Mouse (Mus musculus) MEL (cell line): Measurements from ENCODE around the gene Casp4. TPM values are rescaled to one million over a fixed set of nuclear protein-coding genes. Genes with fewer than 3 reads are reported as not detected.
A peak's percentile ranks its signal among the peaks of the same experiment; 100 is the strongest.

Experiments used
- DNase-seq: peaks from one replicate; pipeline ENCODE4 v3.0.0; 2011; ENCODE audit warnings: low read depth, low spot score
- H3K27ac ChIP-seq: 2 replicates; pipeline ENCODE4 v1.5.1; 2012; ENCODE audit warnings: low read depth, mild to moderate bottlenecking, control low read depth, low read length, moderate library complexity; ENCODE audit not compliant: control insufficient read depth
- H3K27me3 ChIP-seq, 2 experiments: fragments of 150-350 bp in 1 of 2; sonication (generic) in 1 of 2; 2 replicates each; pipeline ENCODE4 v1.6.1; 2012; ENCODE audit warnings: low read length in 2 of 2, mild to moderate bottlenecking in 2 of 2, improper control_type of control experiment in 1 of 2, moderate library complexity in 1 of 2; ENCODE audit not compliant: insufficient read depth in 2 of 2, control insufficient read depth in 1 of 2
- H3K36me3 ChIP-seq, 2 experiments: 2 replicates each; pipeline ENCODE4 v1.6.1; 2012 to 2014; ENCODE audit warnings: low read length in 2 of 2, improper control_type of control experiment in 1 of 2, inconsistent platforms in 1 of 2, mild to moderate bottlenecking in 1 of 2; ENCODE audit not compliant: insufficient read depth in 2 of 2, control insufficient read depth in 1 of 2
- H3K4me1 ChIP-seq, 2 experiments: fragments of 150-350 bp in 1 of 2; sonication (generic) in 1 of 2; 2 replicates each; pipeline ENCODE4 v1.6.1; 2012; ENCODE audit warnings: low read length in 2 of 2, improper control_type of control experiment in 1 of 2, mild to moderate bottlenecking in 1 of 2; ENCODE audit not compliant: insufficient read depth in 2 of 2, control insufficient read depth in 1 of 2
- H3K4me3 ChIP-seq, 2 experiments: fragments of 150-350 bp in 1 of 2; sonication (generic) in 1 of 2; 2 replicates each; pipeline ENCODE4 v1.5.1; 2012; ENCODE audit warnings: low read depth in 2 of 2, low read length in 2 of 2, mild to moderate bottlenecking in 2 of 2, moderate library complexity in 2 of 2, control low read depth in 1 of 2, improper control_type of control experiment in 1 of 2; ENCODE audit not compliant: control insufficient read depth in 1 of 2, insufficient read depth in 1 of 2
- H3K79me2 ChIP-seq: 2 replicates; pipeline ENCODE4 v1.6.1; 2012; ENCODE audit warnings: mild to moderate bottlenecking, low read length, moderate library complexity; ENCODE audit not compliant: control insufficient read depth, poor library complexity, insufficient read depth
- H3K9ac ChIP-seq: 2 replicates; pipeline ENCODE4 v1.6.1; 2012; ENCODE audit warnings: low read depth, mild to moderate bottlenecking, control low read depth, low read length, moderate library complexity; ENCODE audit not compliant: control insufficient read depth, poor library complexity, severe bottlenecking
- H3K9me3 ChIP-seq: fragments of 150-350 bp; sonication (generic); replicated peaks from 2 replicates; pipeline ENCODE4 v1.6.1; 2012; ENCODE audit warnings: mild to moderate bottlenecking, low read length, improper control_type of control experiment, moderate library complexity; ENCODE audit not compliant: insufficient read depth
- CHD1 ChIP-seq: IDR thresholded peaks from 2 replicates; pipeline ENCODE4 v1.6.1; 2012; ENCODE audit warnings: low read depth, mild to moderate bottlenecking, inconsistent platforms, low read length, improper control_type of control experiment
- ELF1 ChIP-seq: IDR thresholded peaks from 2 replicates; pipeline ENCODE4 v1.6.1; 2014; ENCODE audit warnings: low read depth, mild to moderate bottlenecking, inconsistent platforms, low read length, improper control_type of control experiment, moderate library complexity
- EP300 ChIP-seq, 2 experiments: IDR thresholded peaks; 2 replicates each; pipeline ENCODE4 v1.6.1; 2011; ENCODE audit warnings: improper control_type of control experiment in 2 of 2, low read length in 2 of 2, low read depth in 1 of 2, mild to moderate bottlenecking in 1 of 2
- GATA1 ChIP-seq: IDR thresholded peaks from 2 replicates; pipeline ENCODE4 v1.6.1; 2011; ENCODE audit warnings: low read depth, low read length, improper control_type of control experiment
- HCFC1 ChIP-seq: IDR thresholded peaks from 2 replicates; pipeline ENCODE4 v1.6.1; 2012; ENCODE audit warnings: low read depth, mild to moderate bottlenecking, inconsistent platforms, low read length, improper control_type of control experiment, moderate library complexity
- JUND ChIP-seq: IDR thresholded peaks from 2 replicates; pipeline ENCODE4 v1.6.1; 2011; ENCODE audit warnings: low read depth, mild to moderate bottlenecking, improper control_type of control experiment, low read length
- MAFK ChIP-seq: IDR thresholded peaks from 2 replicates; pipeline ENCODE4 v1.6.1; 2011; ENCODE audit warnings: low read depth, mild to moderate bottlenecking, low read length, improper control_type of control experiment, borderline replicate concordance
- MEF2A ChIP-seq: IDR thresholded peaks from 2 replicates; pipeline ENCODE4 v1.6.1; 2014; ENCODE audit warnings: low read depth, mild to moderate bottlenecking, inconsistent platforms, low read length, improper control_type of control experiment; ENCODE audit not compliant: poor library complexity, insufficient replicate concordance, severe bottlenecking; ENCODE audit errors: extremely low read depth
- MYC ChIP-seq: IDR thresholded peaks from 2 replicates; pipeline ENCODE4 v1.6.1; 2011; ENCODE audit warnings: low read depth, mild to moderate bottlenecking, low read length, improper control_type of control experiment, moderate library complexity
- RAD21 ChIP-seq: IDR thresholded peaks from 2 replicates; pipeline ENCODE4 v1.6.1; 2011; ENCODE audit warnings: mild to moderate bottlenecking, low read depth, low read length, improper control_type of control experiment
- UBTF ChIP-seq: IDR thresholded peaks from 2 replicates; pipeline ENCODE4 v1.6.1; 2012; ENCODE audit warnings: low read depth, mild to moderate bottlenecking, inconsistent platforms, low read length, improper control_type of control experiment, moderate library complexity, borderline replicate concordance; ENCODE audit not compliant: insufficient read depth
- USF2 ChIP-seq, 2 experiments: IDR thresholded peaks; 2 replicates each; pipeline ENCODE4 v1.6.1; 2011 to 2012; ENCODE audit warnings: improper control_type of control experiment in 2 of 2, low read length in 2 of 2, borderline replicate concordance in 1 of 2, inconsistent platforms in 1 of 2, low read depth in 1 of 2, mild to moderate bottlenecking in 1 of 2; ENCODE audit not compliant: insufficient read depth in 1 of 2
- ZC3H11A ChIP-seq: IDR thresholded peaks from 2 replicates; pipeline ENCODE4 v1.6.1; 2012; ENCODE audit warnings: low read depth, mild to moderate bottlenecking, inconsistent platforms, low read length, improper control_type of control experiment
- polyA plus RNA-seq, 2 experiments: library from polyadenylated mRNA; stranded (reverse) in 1 of 2; unstranded in 1 of 2; fragments of >175 nt in 1 of 2; fragments of >200 nt in 1 of 2; gene quantifications; 2 replicates each; pipeline versions ENCODE4 v1.2.1 to v1.2.4; 2012; ENCODE audit warnings: low replicate concordance in 2 of 2, low read depth in 1 of 2; ENCODE audit not compliant: insufficient read length in 2 of 2, insufficient read depth in 1 of 2, missing spikeins in 1 of 2
- total RNA-seq: library from RNA; depleted of rRNA; stranded (reverse); fragments of 300-350 nt; gene quantifications from 2 replicates; pipeline ENCODE4 v1.2.3, GENCODE M21; 2012

Gene Casp4
- total and polyA plus RNA-seq, 3 experiments = 0.11 to 0.62 TPM; not detected in 1

DNA sequence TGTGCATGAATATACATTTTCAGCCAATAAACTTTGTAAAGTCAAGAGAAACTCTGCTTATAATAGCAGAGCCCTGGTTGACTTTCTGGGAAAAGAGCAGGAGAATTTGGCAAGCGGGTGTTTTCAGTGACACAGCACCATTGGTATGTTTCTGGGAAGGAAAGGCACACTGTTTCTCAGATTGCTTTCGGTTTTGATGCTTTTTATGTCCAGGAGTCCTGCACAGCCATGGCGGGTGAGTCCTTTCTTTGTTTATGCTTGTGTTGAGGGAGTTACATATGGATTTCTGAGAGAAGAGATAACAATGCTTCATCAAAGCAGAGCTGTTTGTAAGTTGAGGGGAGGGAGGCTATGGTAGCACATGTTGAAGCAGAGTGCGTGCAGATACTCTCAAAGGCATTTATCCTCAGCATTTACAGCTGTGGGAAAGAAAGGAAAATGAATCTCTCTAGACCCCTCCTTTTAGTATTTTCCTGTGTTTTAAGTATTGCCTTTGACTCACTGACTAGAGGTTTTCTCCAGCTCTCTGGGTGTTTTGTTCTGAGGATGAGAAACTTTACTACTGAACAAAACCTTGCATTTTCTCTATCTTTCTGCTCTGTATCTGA, 36.8 kb downstream of the Casp4 start, which contains the start of gene Casp12:
TSS of gene Casp12 (plus strand) at position 140 of the 608 bp plus-strand sequence.
- Histone ChIP-seq H3K9ac (no peak within 1 kb of the TSS), H3K4me1 (no peaks in the 10 kb centered on the region; a peak in 1 of 4 replicates), H3K27me3 (no peaks in the 10 kb centered on the region), H3K36me3 (peaks cover 0 to 6% of the 10 kb centered on the region in 2 experiments; a peak in 2 of 4 replicates), H3K79me2 (no peaks in the 10 kb centered on the region), H3K9me3 (no peaks in the 10 kb centered on the region), H3K4me3 (no peak within 1 kb of the TSS), H3K27ac (no peak within 1 kb of the TSS)
- TF ChIP-seq MEF2A (no peak), MYC (no peak), ZC3H11A (no peak), JUND (no peak), MAFK (no peak), HCFC1 (no peak), ELF1 (no peak)
- DNase-seq = no peak

DNA sequence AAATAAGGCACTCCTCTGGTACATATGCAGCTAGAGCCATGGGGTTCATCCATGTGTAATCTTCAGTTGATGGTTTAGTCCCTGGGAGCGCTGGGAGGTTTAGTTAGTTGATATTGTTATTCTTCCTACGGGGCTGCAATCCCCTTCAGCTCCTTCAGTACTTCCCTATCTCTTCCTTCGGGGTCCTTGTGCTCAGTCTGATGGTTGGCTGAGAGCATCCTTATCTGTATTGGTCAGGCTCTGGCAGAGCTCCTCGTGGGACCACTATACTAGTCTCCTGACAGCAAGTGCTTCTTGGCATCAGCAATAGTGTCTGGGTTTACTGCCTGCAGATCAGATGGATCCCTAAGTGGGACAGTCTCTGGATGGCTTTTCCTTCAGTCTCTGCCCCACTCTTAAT, 38.8 kb downstream of the Casp4 start:
- no peak overlapping the region for H3K27ac ChIP-seq
- no peaks in the 10 kb centered on the region; a peak in 1 of 4 replicates for H3K4me1 ChIP-seq
- H3K9ac ChIP-seq = no peak overlapping the region
- no peaks in the 10 kb centered on the region for H3K27me3 ChIP-seq
- no peaks in the 10 kb centered on the region for H3K79me2 ChIP-seq
- TF ChIP-seq USF2 (IDR thresholded peaks at IDR 0.05; ENCODE audit: borderline replicate concordance in 1 of 2, insufficient read depth in 1 of 2, low read depth in 1 of 2, low read length in 2 of 2) = no peak
- TF ChIP-seq GATA1 = peak; percentile 40; the same call in 1 of the 2 replicates
- peak in 1 of 2 experiments; percentile 48; a peak in 2 of 4 replicates for TF ChIP-seq EP300 (IDR thresholded peaks at IDR 0.05; ENCODE audit: low read depth in 1 of 2, low read length in 2 of 2)
- no peak for TF ChIP-seq JUND
- TF ChIP-seq RAD21 = no peak
- TF ChIP-seq CHD1 = no peak
- TF ChIP-seq UBTF = no peak
- H3K36me3 ChIP-seq = peaks cover 0 to 7% of the 10 kb centered on the region in 2 experiments; a peak in 2 of 4 replicates
- H3K4me3 ChIP-seq = no peak overlapping the region
- H3K9me3 ChIP-seq = no peaks in the 10 kb centered on the region
- DNase-seq = peak; percentile 64
